Mouse (Mus musculus): ENCODE data around the gene Khnyn. TPM values are rescaled to one million over a fixed set of nuclear protein-coding genes. Genes with fewer than 3 reads are reported as not detected.

Gene Khnyn
- polyA plus RNA-seq, 1 experiment, result 30.3 TPM

DNA sequence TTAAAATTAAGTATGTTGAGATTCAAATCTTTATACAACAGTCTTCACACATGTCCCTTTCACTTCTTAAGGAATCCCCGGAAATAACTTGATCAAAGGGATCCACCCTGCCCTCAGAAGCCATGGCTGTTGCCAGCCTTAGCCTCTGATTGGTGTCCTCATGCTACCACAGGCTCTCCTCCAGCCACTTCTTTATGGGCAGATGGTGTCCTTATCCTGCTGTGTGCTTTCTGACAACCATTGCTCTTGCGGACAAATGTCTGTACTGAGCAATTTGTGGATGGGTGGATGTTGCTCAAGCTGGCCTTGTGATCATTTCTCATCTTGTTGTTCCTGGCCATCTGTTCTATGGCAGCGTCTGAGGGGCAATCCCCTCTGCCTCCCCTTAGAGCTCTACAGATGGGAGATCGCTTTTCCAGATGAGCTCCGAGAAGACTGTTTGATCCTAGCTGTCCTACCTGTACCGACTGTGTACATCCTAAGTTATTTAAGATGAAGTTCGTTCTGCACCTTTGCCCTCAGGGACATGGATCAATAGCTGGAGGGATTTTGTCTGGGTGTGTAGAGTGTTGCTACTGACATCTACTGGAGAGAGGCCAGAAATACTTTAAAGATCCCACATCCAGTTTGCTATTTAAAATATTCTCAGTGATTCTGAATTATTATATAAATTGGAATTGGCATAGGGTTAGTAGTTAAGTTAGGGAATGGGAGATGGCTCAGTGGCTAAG is 55.5 kb downstream of the Khnyn start:
- H3K4me1 ChIP-seq (ENCODE audit: control insufficient read depth, insufficient read depth, insufficient read length), result no peaks in the 10 kb centered on the region
- 58% methylated on average over 7 of the region's 7 CpGs for WGBS
- TF ChIP-seq CTCF (IDR thresholded peaks at IDR 0.05; ENCODE audit: extremely low read depth, insufficient read depth, insufficient read length, insufficient replicate concordance) (no peak), POLR2A (IDR thresholded peaks at IDR 0.05; ENCODE audit: low read depth, low read length) (no peak)
- DNase-seq (ENCODE audit: low read depth in 1 of 2, low spot score in 2 of 2), result no peak
- H3K27ac ChIP-seq (ENCODE audit: insufficient read depth, low read length), result no peak overlapping the region
- H3K4me3 ChIP-seq (ENCODE audit: extremely low read depth, insufficient read depth, insufficient read length), result no peak overlapping the region
- no peaks in the 10 kb centered on the region for H3K36me3 ChIP-seq (ENCODE audit: control insufficient read depth, insufficient read depth, low read length)
- H3K27me3 ChIP-seq (ENCODE audit: control insufficient read depth, insufficient read depth, low read length), result no peaks in the 10 kb centered on the region

DNA sequence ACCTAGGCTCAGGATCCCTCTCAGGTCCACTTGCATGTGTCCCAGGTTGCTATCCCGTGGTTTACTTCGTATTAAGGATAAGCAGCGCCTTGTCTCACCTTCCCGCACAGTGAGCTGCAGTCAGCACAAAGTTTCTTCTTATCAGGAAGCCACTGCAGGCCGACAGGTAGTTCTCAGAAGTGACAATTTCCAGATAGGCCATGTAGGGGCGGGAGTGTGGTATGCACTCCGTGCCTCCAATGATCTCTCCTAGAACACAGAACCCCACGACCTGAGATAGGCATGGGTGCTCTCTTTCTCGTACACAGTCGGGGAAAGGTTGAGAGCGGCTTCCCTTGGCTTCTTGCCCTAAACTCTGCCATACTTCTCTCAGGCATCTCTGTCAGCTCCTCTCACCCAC is 58.9 kb downstream of the Khnyn start:
- no peaks in the 10 kb centered on the region for H3K4me1 ChIP-seq (ENCODE audit: control insufficient read depth, insufficient read depth, insufficient read length)
- no peak overlapping the region for H3K27ac ChIP-seq (ENCODE audit: insufficient read depth, low read length)
- no peak for DNase-seq (ENCODE audit: low read depth in 1 of 2, low spot score in 2 of 2)
- no peak for TF ChIP-seq POLR2A (IDR thresholded peaks at IDR 0.05; ENCODE audit: low read depth, low read length)
- no peak for TF ChIP-seq CTCF (IDR thresholded peaks at IDR 0.05; ENCODE audit: extremely low read depth, insufficient read depth, insufficient read length, insufficient replicate concordance)
- WGBS, result 80% methylated on average over 11 of the region's 11 CpGs
- H3K27me3 ChIP-seq (ENCODE audit: control insufficient read depth, insufficient read depth, low read length), result no peaks in the 10 kb centered on the region
- no peak overlapping the region for H3K4me3 ChIP-seq (ENCODE audit: extremely low read depth, insufficient read depth, insufficient read length)
- no peaks in the 10 kb centered on the region for H3K36me3 ChIP-seq (ENCODE audit: control insufficient read depth, insufficient read depth, low read length)

DNA sequence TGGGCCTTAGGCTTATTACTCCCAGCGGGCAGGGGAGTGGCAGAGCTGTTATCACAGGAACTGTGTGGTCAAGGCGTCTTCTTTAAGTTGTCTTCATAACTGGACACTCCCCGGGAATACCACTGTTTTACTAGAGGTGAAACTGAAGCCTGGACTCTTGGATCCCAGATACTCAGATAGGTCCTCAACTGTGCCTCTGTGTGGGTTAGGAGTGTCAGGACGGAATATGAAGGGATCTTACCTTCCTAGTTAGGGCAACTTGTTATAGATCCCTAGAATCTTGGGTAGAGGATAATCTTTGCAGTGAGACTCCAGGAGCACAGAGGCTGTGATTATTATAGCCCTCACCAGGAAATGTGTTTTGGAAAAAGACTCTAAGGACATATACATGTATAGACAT is 59.8 kb downstream of the Khnyn start, which contains the start of gene Cma1:
Cma1 (minus strand) TSS at position 101 of the 400 bp plus-strand sequence.
- H3K27me3 ChIP-seq (ENCODE audit: control insufficient read depth, insufficient read depth, low read length), result no peaks in the 10 kb centered on the region
- WGBS, result 90% methylated on average over 4 of the region's 4 CpGs
- no peaks in the 10 kb centered on the region for H3K36me3 ChIP-seq (ENCODE audit: control insufficient read depth, insufficient read depth, low read length)
- H3K27ac ChIP-seq (ENCODE audit: insufficient read depth, low read length), result no peak within 1 kb of the TSS
- no peak within 1 kb of the TSS for H3K4me3 ChIP-seq (ENCODE audit: extremely low read depth, insufficient read depth, insufficient read length)
- no peak for DNase-seq (ENCODE audit: low read depth in 1 of 2, low spot score in 2 of 2)
- no peak for TF ChIP-seq CTCF (IDR thresholded peaks at IDR 0.05; ENCODE audit: extremely low read depth, insufficient read depth, insufficient read length, insufficient replicate concordance)
- TF ChIP-seq POLR2A (IDR thresholded peaks at IDR 0.05; ENCODE audit: low read depth, low read length), result no peak
- no peaks in the 10 kb centered on the region for H3K4me1 ChIP-seq (ENCODE audit: control insufficient read depth, insufficient read depth, insufficient read length)

DNA sequence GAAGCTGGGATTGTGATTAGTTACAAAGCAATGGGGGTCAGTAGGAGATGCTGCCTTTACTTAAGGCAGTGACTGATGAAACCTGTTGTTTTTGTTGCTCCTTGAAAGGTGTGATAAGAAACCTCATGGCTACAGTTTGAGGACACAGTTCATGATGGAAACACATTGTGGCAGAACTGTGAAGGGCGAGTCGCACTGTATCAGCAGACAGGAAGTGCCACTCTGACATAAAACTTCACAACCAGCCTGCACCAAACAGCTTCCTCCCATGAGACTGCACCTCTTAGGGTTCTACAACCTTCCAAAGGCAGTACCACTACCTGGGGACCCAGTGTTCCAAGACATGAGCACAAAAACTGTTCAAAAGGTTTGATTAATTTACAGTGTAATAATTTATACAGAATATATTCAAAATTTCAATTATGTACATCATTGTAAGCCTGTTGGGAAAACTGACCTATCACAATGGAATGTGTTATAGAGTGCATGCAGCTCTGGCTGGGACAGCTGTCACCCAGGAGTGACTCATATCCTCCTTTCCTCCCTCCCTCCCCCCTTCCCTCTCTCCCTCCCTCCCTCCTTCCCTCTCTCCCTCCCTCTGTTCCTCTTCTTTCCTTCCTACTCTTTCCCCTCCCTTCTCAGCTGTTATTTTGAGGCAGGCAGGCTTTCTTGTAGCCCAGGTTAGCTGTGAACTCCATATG is 61.7 kb downstream of the Khnyn start:
- peak in 1 of 2 experiments; percentile 2 for DNase-seq (ENCODE audit: low read depth in 1 of 2, low spot score in 2 of 2)
- no peak overlapping the region for H3K4me3 ChIP-seq (ENCODE audit: extremely low read depth, insufficient read depth, insufficient read length)
- no peaks in the 10 kb centered on the region for H3K36me3 ChIP-seq (ENCODE audit: control insufficient read depth, insufficient read depth, low read length)
- WGBS, result 10% methylated on average over 2 of the region's 2 CpGs
- H3K27ac ChIP-seq (ENCODE audit: insufficient read depth, low read length), result no peak overlapping the region
- H3K4me1 ChIP-seq (ENCODE audit: control insufficient read depth, insufficient read depth, insufficient read length), result no peaks in the 10 kb centered on the region
- H3K27me3 ChIP-seq (ENCODE audit: control insufficient read depth, insufficient read depth, low read length), result no peaks in the 10 kb centered on the region
- no peak for TF ChIP-seq POLR2A (IDR thresholded peaks at IDR 0.05; ENCODE audit: low read depth, low read length)
- TF ChIP-seq CTCF (IDR thresholded peaks at IDR 0.05; ENCODE audit: extremely low read depth, insufficient read depth, insufficient read length, insufficient replicate concordance), result no peak

Other genes starting within 250 kb of the Khnyn start
- 56.7 and 62.4 TPM in 2 replicates for gene Ipo4, start 249.0 kb upstream of the Khnyn start, polyA plus RNA-seq (2012; rRNA removed)
- gene Gm49378, start 247.1 kb upstream of the Khnyn start, polyA plus RNA-seq (2012; rRNA removed), result 8.2 and 8.9 TPM in 2 replicates
- gene Tm9sf1, start 241.1 kb upstream of the Khnyn start, polyA plus RNA-seq (2012; rRNA removed), result 44.6 and 45.1 TPM in 2 replicates
- gene Tssk4, start 234.8 kb upstream of the Khnyn start, polyA plus RNA-seq (2012; rRNA removed), result 1.6 TPM in 2 replicates
- gene Mdp1, start 224.4 kb upstream of the Khnyn start, polyA plus RNA-seq (2012; rRNA removed), result 19.7 and 19.9 TPM in 2 replicates
- gene Gmpr2, start 213.0 kb upstream of the Khnyn start, polyA plus RNA-seq (2012; rRNA removed), result 11.6 and 15.9 TPM in 2 replicates
- 158 and 177 TPM in 2 replicates for gene Nedd8, start 212.8 kb upstream of the Khnyn start, polyA plus RNA-seq (2012; rRNA removed)
- gene Tinf2, start 203.1 kb upstream of the Khnyn start, polyA plus RNA-seq (2012; rRNA removed), result 19.0 and 20.8 TPM in 2 replicates
- 23.3 and 33.9 TPM in 2 replicates for gene Tgm1, start 171.0 kb upstream of the Khnyn start, polyA plus RNA-seq (2012; rRNA removed)
- gene Rabggta, start 162.7 kb upstream of the Khnyn start, polyA plus RNA-seq (2012; rRNA removed), result 47.3 and 62.6 TPM in 2 replicates
- 62.7 and 86.6 TPM in 2 replicates for gene Dhrs1, start 139.3 kb upstream of the Khnyn start, polyA plus RNA-seq (2012; rRNA removed)
- gene Nop9, start 139.3 kb upstream of the Khnyn start, polyA plus RNA-seq (2012; rRNA removed), result 15.1 and 17.2 TPM in 2 replicates
- 0.33 and 0.46 TPM in 2 replicates for gene Cideb, start 126.5 kb upstream of the Khnyn start, polyA plus RNA-seq (2012; rRNA removed)
- gene Ltb4r2, start 123.5 kb upstream of the Khnyn start, polyA plus RNA-seq (2012; rRNA removed), result 0.83 and 2.1 TPM in 2 replicates
- 4.2 and 6.6 TPM in 2 replicates for gene Ltb4r1, start 119.0 kb upstream of the Khnyn start, polyA plus RNA-seq (2012; rRNA removed)
- 16.3 and 17.3 TPM in 2 replicates for gene Adcy4, start 100.9 kb upstream of the Khnyn start, polyA plus RNA-seq (2012; rRNA removed)
- gene Ripk3, start 96.1 kb upstream of the Khnyn start, polyA plus RNA-seq (2012; rRNA removed), result 38.8 and 48.4 TPM in 2 replicates
- 4.6 and 5.0 TPM in 2 replicates for gene Nfatc4, start 61.8 kb upstream of the Khnyn start, polyA plus RNA-seq (2012; rRNA removed)
- gene Nynrin, start 30.9 kb upstream of the Khnyn start, polyA plus RNA-seq (2012; rRNA removed), result 2.5 and 3.0 TPM in 2 replicates
- 0.07 and 0.13 TPM in 2 replicates for gene Cbln3, start 555 bp upstream of the Khnyn start, polyA plus RNA-seq (2012; rRNA removed)
- 22.3 and 25.1 TPM in 2 replicates for gene Sdr39u1, start 15.3 kb downstream of the Khnyn start, polyA plus RNA-seq (2012; rRNA removed)
- 1.0 and 1.4 TPM in 2 replicates for gene Cma1, start 59.7 kb downstream of the Khnyn start, polyA plus RNA-seq (2012; rRNA removed)
- not detected in 2 replicates for gene Cma2, start 66.0 kb downstream of the Khnyn start, polyA plus RNA-seq (2012; rRNA removed)
- 0.18 and 0.26 TPM in 2 replicates for gene Mcpt1, start 133.0 kb downstream of the Khnyn start, polyA plus RNA-seq (2012; rRNA removed)
- not detected in 2 replicates for gene Mcpt9, start 145.5 kb downstream of the Khnyn start, polyA plus RNA-seq (2012; rRNA removed)
- gene Mcpt2, start 157.1 kb downstream of the Khnyn start, polyA plus RNA-seq (2012; rRNA removed), result 0.12 TPM in 1 of 2 replicates, not detected in the other
- 0.23 TPM in 2 replicates for gene Mcpt4, start 177.4 kb downstream of the Khnyn start, polyA plus RNA-seq (2012; rRNA removed)
- 0.31 and 0.34 TPM in 2 replicates for gene Mcpt8, start 200.3 kb downstream of the Khnyn start, polyA plus RNA-seq (2012; rRNA removed)
- gene Ctsg, start 217.6 kb downstream of the Khnyn start, polyA plus RNA-seq (2012; rRNA removed), result 1.7 and 2.0 TPM in 2 replicates
- not detected in 2 replicates for gene Gzme, start 235.7 kb downstream of the Khnyn start, polyA plus RNA-seq (2012; rRNA removed)
- not detected in 2 replicates for gene Gzmd, start 247.7 kb downstream of the Khnyn start, polyA plus RNA-seq (2012; rRNA removed)